Mouse (Mus musculus): Measurements from ENCODE around the gene Plpp3. TPM values are rescaled to one million over a fixed set of nuclear protein-coding genes. Genes with fewer than 3 reads are reported as not detected.

The Plpp3 gene
- polyA plus RNA-seq, 1 experiment from 2014 or later, result 48.3 TPM

- WGBS, result 51% methylated on average over 6 of the region's 6 CpGs
- Histone ChIP-seq H3K4me1 (ENCODE audit: control insufficient read depth, insufficient read depth, low read length) (peaks cover 11% of the 10 kb centered on the region), H3K9ac (ENCODE audit: low read length) (no peak overlapping the region), H3K36me3 (ENCODE audit: control insufficient read depth, insufficient read depth, low read length) (peaks cover 2% of the 10 kb centered on the region; the same call in 1 of the 2 replicates), H3K4me3 (ENCODE audit: low read depth, low read length) (no peak overlapping the region), H3K9me3 (ENCODE audit: control insufficient read depth, low read length) (no peaks in the 10 kb centered on the region), H3K27me3 (ENCODE audit: control insufficient read depth, insufficient read depth, low read length) (no peaks in the 10 kb centered on the region), H3K27ac (ENCODE audit: low read depth, low read length) (no peak overlapping the region), H3K4me2 (ENCODE audit: low read depth) (no peak overlapping the region)
- DNase-seq (ENCODE audit: low spot score), result no peak
- no peak for ATAC-seq (ENCODE audit: insufficient read depth, low FRiP score, low TSS enrichment)
Measured at GRCm38 (mm10) chr4:105162014-105162413, 4.9 kb downstream of the Plpp3 start.

- Histone ChIP-seq H3K9me3 (ENCODE audit: control insufficient read depth, low read length) (no peaks in the 10 kb centered on the region), H3K9ac (ENCODE audit: low read length) (no peak overlapping the region), H3K36me3 (ENCODE audit: control insufficient read depth, insufficient read depth, low read length) (peaks cover 2% of the 10 kb centered on the region; the same call in 1 of the 2 replicates), H3K4me1 (ENCODE audit: control insufficient read depth, insufficient read depth, low read length) (peaks cover 11% of the 10 kb centered on the region), H3K4me2 (ENCODE audit: low read depth) (no peak overlapping the region), H3K27me3 (ENCODE audit: control insufficient read depth, insufficient read depth, low read length) (no peaks in the 10 kb centered on the region), H3K4me3 (ENCODE audit: low read depth, low read length) (no peak overlapping the region), H3K27ac (ENCODE audit: low read depth, low read length) (no peak overlapping the region)
- DNase-seq (ENCODE audit: low spot score) (no peak), ATAC-seq (ENCODE audit: insufficient read depth, low FRiP score, low TSS enrichment) (no peak)
- WGBS, result 59% methylated on average over 2 of the region's 2 CpGs
Measured at GRCm38 (mm10) chr4:105162676-105163075, 5.5 kb downstream of the Plpp3 start.

GRCm38 (mm10) chr4:105163981-105164411 is 6.8 kb downstream of the Plpp3 start:
- Histone ChIP-seq H3K27ac (ENCODE audit: low read depth, low read length) (no peak overlapping the region), H3K4me1 (ENCODE audit: control insufficient read depth, insufficient read depth, low read length) (peaks cover 16% of the 10 kb centered on the region), H3K9me3 (ENCODE audit: control insufficient read depth, low read length) (no peaks in the 10 kb centered on the region), H3K4me2 (ENCODE audit: low read depth) (no peak overlapping the region), H3K4me3 (ENCODE audit: low read depth, low read length) (no peak overlapping the region), H3K9ac (ENCODE audit: low read length) (no peak overlapping the region), H3K27me3 (ENCODE audit: control insufficient read depth, insufficient read depth, low read length) (no peaks in the 10 kb centered on the region), H3K36me3 (ENCODE audit: control insufficient read depth, insufficient read depth, low read length) (peaks cover 2% of the 10 kb centered on the region; the same call in 1 of the 2 replicates)
- ATAC-seq (ENCODE audit: insufficient read depth, low FRiP score, low TSS enrichment) (no peak), DNase-seq (ENCODE audit: low spot score) (no peak)
- WGBS, result 65% methylated on average over 4 of the region's 4 CpGs

GRCm38 (mm10) chr4:105164952-105165351 is 7.8 kb downstream of the Plpp3 start:
- ATAC-seq (ENCODE audit: insufficient read depth, low FRiP score, low TSS enrichment) (no peak), DNase-seq (ENCODE audit: low spot score) (no peak)
- no peak overlapping the region for H3K4me2 ChIP-seq (ENCODE audit: low read depth)
- H3K9ac ChIP-seq (ENCODE audit: low read length), result no peak overlapping the region
- H3K27me3 ChIP-seq (ENCODE audit: control insufficient read depth, insufficient read depth, low read length), result no peaks in the 10 kb centered on the region
- peaks cover 11% of the 10 kb centered on the region for H3K4me1 ChIP-seq (ENCODE audit: control insufficient read depth, insufficient read depth, low read length)
- no peak overlapping the region for H3K27ac ChIP-seq (ENCODE audit: low read depth, low read length)
- peaks cover 2% of the 10 kb centered on the region; the same call in 1 of the 2 replicates for H3K36me3 ChIP-seq (ENCODE audit: control insufficient read depth, insufficient read depth, low read length)
- H3K9me3 ChIP-seq (ENCODE audit: control insufficient read depth, low read length), result no peaks in the 10 kb centered on the region
- no peak overlapping the region for H3K4me3 ChIP-seq (ENCODE audit: low read depth, low read length)
- 92% methylated on average over 6 of the region's 6 CpGs for WGBS

- H3K9ac ChIP-seq (ENCODE audit: low read length), result no peak overlapping the region
- H3K4me3 ChIP-seq (ENCODE audit: low read depth, low read length), result no peak overlapping the region
- peak; percentile 50 for DNase-seq (ENCODE audit: low spot score)
- H3K36me3 ChIP-seq (ENCODE audit: control insufficient read depth, insufficient read depth, low read length), result no peaks in the 10 kb centered on the region
- H3K27ac ChIP-seq (ENCODE audit: low read depth, low read length), result peak overlapping the region; percentile 87
- no peaks in the 10 kb centered on the region for H3K27me3 ChIP-seq (ENCODE audit: control insufficient read depth, insufficient read depth, low read length)
- H3K4me2 ChIP-seq (ENCODE audit: low read depth), result no peak overlapping the region
- H3K9me3 ChIP-seq (ENCODE audit: control insufficient read depth, low read length), result no peaks in the 10 kb centered on the region
- H3K4me1 ChIP-seq (ENCODE audit: control insufficient read depth, insufficient read depth, low read length), result peaks cover 23% of the 10 kb centered on the region; the same call in 1 of the 2 replicates
- 26% methylated on average over 7 of the region's 7 CpGs for WGBS
- no peak for ATAC-seq (ENCODE audit: insufficient read depth, low FRiP score, low TSS enrichment)
Measured at GRCm38 (mm10) chr4:105169093-105169571, 12.0 kb downstream of the Plpp3 start.

GRCm38 (mm10) chr4:105169826-105170810 is 13.0 kb downstream of the Plpp3 start:
- 39% methylated on average over 16 of the region's 16 CpGs for WGBS
- H3K27me3 ChIP-seq (ENCODE audit: control insufficient read depth, insufficient read depth, low read length), result no peaks in the 10 kb centered on the region
- H3K9me3 ChIP-seq (ENCODE audit: control insufficient read depth, low read length), result no peaks in the 10 kb centered on the region
- peak overlapping the region; percentile 20; the same call in 1 of the 2 replicates for H3K4me2 ChIP-seq (ENCODE audit: low read depth)
- H3K4me3 ChIP-seq (ENCODE audit: low read depth, low read length), result no peak overlapping the region
- H3K9ac ChIP-seq (ENCODE audit: low read length), result no peak overlapping the region
- H3K27ac ChIP-seq (ENCODE audit: low read depth, low read length), result peak overlapping the region; percentile 87
- DNase-seq (ENCODE audit: low spot score), result peak; percentile 46
- peak; percentile 48; the same call in 1 of the 2 replicates for ATAC-seq (ENCODE audit: insufficient read depth, low FRiP score, low TSS enrichment)
- no peaks in the 10 kb centered on the region for H3K36me3 ChIP-seq (ENCODE audit: control insufficient read depth, insufficient read depth, low read length)
- H3K4me1 ChIP-seq (ENCODE audit: control insufficient read depth, insufficient read depth, low read length), result peaks cover 23% of the 10 kb centered on the region; the same call in 1 of the 2 replicates

GRCm38 (mm10) chr4:105170811-105171401 is 13.8 kb downstream of the Plpp3 start:
- Histone ChIP-seq H3K4me3 (ENCODE audit: low read depth, low read length) (no peak overlapping the region), H3K36me3 (ENCODE audit: control insufficient read depth, insufficient read depth, low read length) (0 out of 2 replicates have a peak, but pooled peaks cover under 1% of the 10 kb centered on the region), H3K9me3 (ENCODE audit: control insufficient read depth, low read length) (no peaks in the 10 kb centered on the region), H3K27me3 (ENCODE audit: control insufficient read depth, insufficient read depth, low read length) (no peaks in the 10 kb centered on the region), H3K4me2 (ENCODE audit: low read depth) (peak overlapping the region; percentile 20), H3K9ac (ENCODE audit: low read length) (no peak overlapping the region), H3K27ac (ENCODE audit: low read depth, low read length) (peak overlapping the region; percentile 87), H3K4me1 (ENCODE audit: control insufficient read depth, insufficient read depth, low read length) (peaks cover 23% of the 10 kb centered on the region; the same call in 1 of the 2 replicates)
- peak; percentile 57 for DNase-seq (ENCODE audit: low spot score)
- 34% methylated on average over 9 of the region's 9 CpGs for WGBS
- ATAC-seq (ENCODE audit: insufficient read depth, low FRiP score, low TSS enrichment), result peak; percentile 88

- Histone ChIP-seq H3K27me3 (ENCODE audit: control insufficient read depth, insufficient read depth, low read length) (no peaks in the 10 kb centered on the region), H3K9ac (ENCODE audit: low read length) (no peak overlapping the region), H3K36me3 (ENCODE audit: control insufficient read depth, insufficient read depth, low read length) (0 out of 2 replicates have a peak, but pooled peaks cover 2% of the 10 kb centered on the region), H3K27ac (ENCODE audit: low read depth, low read length) (peak overlapping the region; percentile 87), H3K4me3 (ENCODE audit: low read depth, low read length) (no peak overlapping the region), H3K9me3 (ENCODE audit: control insufficient read depth, low read length) (no peaks in the 10 kb centered on the region), H3K4me1 (ENCODE audit: control insufficient read depth, insufficient read depth, low read length) (peaks cover 23% of the 10 kb centered on the region; the same call in 1 of the 2 replicates), H3K4me2 (ENCODE audit: low read depth) (peak overlapping the region; percentile 12; the same call in 1 of the 2 replicates)
- ATAC-seq (ENCODE audit: insufficient read depth, low FRiP score, low TSS enrichment), result no peak
- DNase-seq (ENCODE audit: low spot score), result no peak
- WGBS, result 60% methylated on average over 3 of the region's 3 CpGs
Measured at GRCm38 (mm10) chr4:105171432-105171831, 14.3 kb downstream of the Plpp3 start.
